Mouse (Mus musculus): Measurements from ENCODE around the gene Foxa2. TPM values are rescaled to one million over a fixed set of nuclear protein-coding genes. Genes with fewer than 3 reads are reported as not detected.

Gene Foxa2
- total RNA-seq, 2 experiments from 2014 or later = not detected

- intact Hi-C loops (cut with DNase I) = no loop called here
- no peak for DNase-seq
Measured at GRCm38 (mm10) chr2:148013382-148013781, 33.4 kb downstream of the Foxa2 start.

- DNase-seq = no peak
- intact Hi-C loops (cut with DNase I) = no loop called here
Measured at GRCm38 (mm10) chr2:148009049-148009448, 37.7 kb downstream of the Foxa2 start.

- intact Hi-C loops (cut with DNase I) = no loop called here
- no peak for DNase-seq
Measured at GRCm38 (mm10) chr2:148004554-148005521, 41.9 kb downstream of the Foxa2 start.

GRCm38 (mm10) chr2:148003511-148003910, 43.3 kb downstream of the Foxa2 start:
- intact Hi-C loops (cut with DNase I) = no loop called here
- DNase-seq = no peak

- DNase-seq = no peak
- intact Hi-C loops (cut with DNase I) = no loop called here
Measured at GRCm38 (mm10) chr2:147998206-147998966, 48.4 kb downstream of the Foxa2 start.

GRCm38 (mm10) chr2:147996781-147997180, 50.0 kb downstream of the Foxa2 start:
- intact Hi-C loops (cut with DNase I) = no loop called here
- DNase-seq = no peak

GRCm38 (mm10) chr2:147993821-147994220, 52.9 kb downstream of the Foxa2 start:
- no peak for DNase-seq
- intact Hi-C loops (cut with DNase I) = no loop called here

GRCm38 (mm10) chr2:147992935-147993679, 53.7 kb downstream of the Foxa2 start:
- DNase-seq = no peak
- intact Hi-C loops (cut with DNase I) = no loop called here

Small RNA genes lying within 50 kb of the gene (microRNA-seq; reads per million reads assigned to microRNA genes)
- gene Gm27420 = 0 reads per million in 2 experiments
